Mouse (Mus musculus): ENCODE data around the gene 2310061N02Rik.

DNA sequence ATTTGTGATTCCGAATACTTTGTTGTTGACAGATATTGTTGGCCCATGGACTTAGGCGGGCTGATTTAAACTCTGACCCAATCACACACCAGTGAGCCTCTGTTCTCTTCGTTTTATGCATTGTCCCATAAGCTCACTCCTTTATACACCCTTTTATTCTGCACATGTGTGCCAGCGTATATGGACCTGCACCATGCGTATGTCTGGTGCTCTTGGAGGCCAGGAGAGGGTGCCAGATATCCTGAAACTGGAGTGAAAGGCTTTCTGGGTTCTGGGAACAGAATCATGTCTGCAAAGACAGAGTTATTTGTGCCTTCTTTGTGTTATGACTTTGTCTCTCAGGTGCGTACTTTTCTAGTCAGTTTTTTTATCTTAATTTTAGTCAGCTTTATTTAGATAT lies 3.5 kb upstream of the 2310061N02Rik start:
- no peak for TF ChIP-seq MAFK (IDR thresholded peaks at IDR 0.05; ENCODE audit: borderline replicate concordance, low read depth, low read length)
- TF ChIP-seq CTCF (IDR thresholded peaks at IDR 0.05 in 2 of 3, conservative IDR thresholded peaks at IDR 0.05 in 1 of 3; ENCODE audit: control insufficient read depth in 1 of 3, insufficient read depth in 1 of 3, low read depth in 2 of 3, low read length in 3 of 3, poor library complexity in 1 of 3, severe bottlenecking in 1 of 3): no peak
- TF ChIP-seq POLR2A (IDR thresholded peaks at IDR 0.05; ENCODE audit: control insufficient read depth in 1 of 2, insufficient read depth in 1 of 2, low read depth in 1 of 2, low read length in 2 of 2, poor library complexity in 1 of 2): no peak
- no peak for TF ChIP-seq POLR2AphosphoS2 (IDR thresholded peaks at IDR 0.05; ENCODE audit: low read length)
- TF ChIP-seq GATA1 (IDR thresholded peaks at IDR 0.05; ENCODE audit: low read depth, low read length): no peak
- TF ChIP-seq RAD21 (IDR thresholded peaks at IDR 0.05; ENCODE audit: low read depth, low read length): no peak
- TF ChIP-seq NRF1 (IDR thresholded peaks at IDR 0.05; ENCODE audit: insufficient read depth, low read depth, low read length, poor library complexity, severe bottlenecking): no peak
- TF ChIP-seq TCF12 (IDR thresholded peaks at IDR 0.05; ENCODE audit: low read depth, low read length): no peak
- TF ChIP-seq TAL1 (IDR thresholded peaks at IDR 0.05; ENCODE audit: low read length): no peak
- no peak for TF ChIP-seq JUND (IDR thresholded peaks at IDR 0.05; ENCODE audit: low read depth, low read length)
- no peak for TF ChIP-seq UBTF (IDR thresholded peaks at IDR 0.05; ENCODE audit: borderline replicate concordance, insufficient read depth, low read depth, low read length)
- no peak for TF ChIP-seq USF1 (IDR thresholded peaks at IDR 0.05; ENCODE audit: low read depth, low read length)
- TF ChIP-seq ZKSCAN1 (IDR thresholded peaks at IDR 0.05; ENCODE audit: low read depth, low read length): no peak
- TF ChIP-seq MAZ (IDR thresholded peaks at IDR 0.05; ENCODE audit: low read depth, low read length): no peak

All from MEL (cell line).